Mouse (Mus musculus): ENCODE data around the gene Tnni3.
"Not testable (repeated sequence)": the region's sequence is repeated elsewhere in the genome, so short reads cannot be mapped to it uniquely, and the experiment has no call there.

Gene Tnni3

DNA sequence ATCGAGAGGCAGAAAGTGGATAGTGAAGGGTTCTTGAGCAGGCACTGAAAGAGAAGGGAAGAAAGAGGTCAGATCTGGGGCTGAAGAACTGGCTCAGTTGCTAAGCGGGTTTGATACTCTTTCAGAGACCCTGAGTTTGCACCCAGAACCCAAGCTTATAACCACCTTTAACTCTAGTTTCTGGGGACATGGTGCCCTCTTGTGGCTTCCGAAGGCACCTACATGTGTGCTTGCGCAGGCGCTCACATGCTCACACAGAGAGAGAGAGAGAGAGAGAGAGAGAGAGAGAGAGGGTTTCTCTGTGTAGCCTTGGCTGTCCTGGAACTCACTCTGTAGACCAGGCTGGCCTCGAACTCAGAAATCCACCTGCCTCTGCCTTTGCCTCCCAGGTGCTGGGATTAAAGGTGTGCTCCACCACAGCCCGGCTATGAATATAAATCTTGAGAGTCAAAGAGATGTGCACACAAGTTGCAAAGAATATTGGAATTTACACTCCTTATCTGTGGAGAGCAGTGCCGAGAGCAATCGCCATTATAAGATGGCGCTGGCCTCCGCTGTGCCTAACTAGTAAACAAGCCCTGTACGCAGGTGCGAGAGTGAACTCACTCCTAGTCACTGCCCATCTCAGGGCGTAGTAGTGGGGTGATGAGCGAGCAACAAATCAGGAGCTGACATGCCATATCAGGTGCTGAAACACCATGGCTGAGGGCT lies at the start of gene Tnni3:
TSS of gene Tnni3 (minus strand) at position 18 of the 711 bp plus-strand sequence.
- not testable (repeated sequence) for DNase-seq (ENCODE audit: low spot score in 2 of 2)

DNA sequence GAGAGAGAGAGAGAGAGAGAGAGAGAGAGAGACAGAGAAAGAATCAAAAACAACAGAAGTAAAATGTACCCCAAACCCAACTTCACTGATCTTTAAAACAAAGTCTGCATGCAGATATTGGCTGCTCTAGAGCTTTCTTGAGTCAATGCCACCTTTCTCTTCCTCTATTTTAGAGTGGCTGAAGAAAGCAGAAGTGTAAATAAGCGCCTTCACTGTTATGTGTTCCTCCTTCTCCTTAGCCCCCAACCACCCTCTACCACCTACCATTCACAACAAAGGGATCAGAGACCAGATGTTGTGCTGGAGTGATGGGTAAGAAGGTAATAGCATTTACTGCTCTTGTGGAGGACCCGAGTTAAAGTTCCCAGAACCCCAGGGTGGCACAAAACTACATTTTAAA lies 48.3 kb upstream of the Tnni3 start:
- not testable (repeated sequence) for DNase-seq (ENCODE audit: low spot score in 2 of 2)

DNA sequence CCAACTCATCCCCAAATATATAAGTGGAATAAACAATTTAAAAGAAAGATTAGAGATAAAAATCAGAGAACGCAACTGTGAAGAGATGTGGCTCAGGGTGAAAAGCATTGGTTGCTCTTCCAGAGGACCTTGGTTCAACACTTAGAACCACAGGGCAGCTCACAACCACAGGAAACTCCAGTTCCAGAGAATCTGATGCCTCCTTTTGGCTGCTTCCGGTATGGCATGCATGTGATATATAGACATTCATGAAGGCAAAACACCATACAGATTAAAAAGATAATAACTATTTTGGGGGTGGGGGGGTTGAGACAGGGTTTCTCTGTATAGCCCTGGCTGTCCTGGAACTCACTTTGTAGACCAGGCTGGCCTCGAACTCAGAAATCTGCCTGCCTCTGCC lies 38.6 kb upstream of the Tnni3 start:
- no peak for DNase-seq (ENCODE audit: low spot score in 2 of 2)

DNA sequence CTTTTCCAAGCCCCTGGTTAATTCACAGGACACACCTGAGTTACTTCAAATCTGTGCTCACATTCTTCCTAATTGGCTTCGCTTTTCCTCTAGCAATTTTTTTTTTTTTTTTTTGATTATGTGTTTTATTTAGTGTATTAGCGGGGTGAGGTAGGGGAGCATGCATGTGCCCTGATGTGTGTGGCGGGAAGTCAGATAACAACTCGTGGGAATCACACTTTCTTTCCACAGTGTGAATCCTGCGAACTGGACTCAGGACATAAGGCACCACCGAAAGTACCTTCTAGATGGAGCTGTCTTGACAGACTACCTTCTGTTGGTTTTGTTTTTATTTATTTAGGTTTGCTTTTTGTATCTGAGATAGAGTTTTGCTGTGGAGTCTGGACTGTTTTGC lies 33.1 kb upstream of the Tnni3 start:
- DNase-seq (ENCODE audit: low spot score in 2 of 2) = no peak

DNA sequence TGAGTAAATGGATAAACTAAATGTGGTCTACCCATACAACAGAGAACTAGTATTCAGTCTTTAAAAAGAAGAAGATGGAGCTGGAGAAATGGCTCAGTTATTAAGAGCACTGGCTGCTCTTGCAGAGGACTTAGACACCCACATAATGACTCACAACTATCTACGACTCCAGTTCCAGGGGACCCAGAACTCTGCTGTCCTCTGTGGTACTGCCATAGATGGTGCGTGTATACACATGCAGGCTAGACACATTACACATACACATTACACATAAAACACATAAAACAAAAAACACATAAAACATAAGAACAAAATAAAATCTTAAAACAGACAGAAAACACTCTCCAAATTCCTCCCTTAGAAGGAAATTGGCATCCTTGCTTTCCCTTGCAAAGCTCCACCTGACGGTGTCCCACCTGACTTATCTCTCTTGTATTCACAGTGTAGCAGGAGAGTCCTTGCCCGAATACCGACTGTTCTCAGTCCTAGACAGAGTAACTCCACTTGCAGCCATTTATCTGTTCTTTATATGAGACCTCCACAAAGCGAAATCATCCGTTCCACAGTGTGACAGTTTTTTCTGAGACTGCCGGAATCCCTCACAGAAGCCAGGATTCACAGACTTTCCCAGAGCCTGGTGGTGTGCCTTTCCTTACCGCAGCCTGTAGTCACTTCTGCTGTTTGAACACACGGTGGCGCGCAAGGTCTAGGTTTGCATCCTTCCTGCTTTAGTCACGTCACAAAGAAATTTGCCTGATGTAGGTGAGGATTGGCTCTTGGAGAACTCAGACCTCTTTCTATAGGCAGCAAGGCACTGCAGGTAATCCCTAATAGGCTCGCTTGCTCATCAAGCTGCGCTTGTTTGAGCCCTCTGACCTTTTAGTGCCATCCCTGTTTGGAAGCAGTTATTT lies 32.5 kb upstream of the Tnni3 start:
- peak; percentile 88 to 91 for DNase-seq (ENCODE audit: low spot score in 2 of 2)

DNA sequence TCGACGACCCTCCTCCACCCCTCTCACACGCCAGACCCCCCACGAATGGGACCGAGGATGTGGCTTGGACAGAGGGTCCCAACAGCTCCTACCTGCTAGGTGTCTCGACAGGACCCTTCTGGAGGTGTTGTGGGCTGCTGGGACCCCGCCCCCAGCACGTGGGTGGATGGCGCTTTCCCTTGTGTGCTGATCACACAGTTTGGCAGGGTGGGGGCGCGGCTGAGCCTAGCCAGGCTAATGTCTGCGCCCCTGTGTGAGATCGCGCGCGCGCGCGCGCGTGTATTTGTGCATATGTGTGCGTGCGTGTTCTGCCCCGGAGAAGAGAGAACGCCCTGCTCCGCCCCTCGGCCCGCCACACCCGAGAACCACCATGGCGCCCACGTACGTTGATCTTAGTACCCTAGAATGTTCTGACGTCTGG lies 23.2 kb upstream of the Tnni3 start, which contains the start of gene Syt5:
TSS of gene Syt5 (minus strand) at position 321 of the 421 bp plus-strand sequence.
- DNase-seq (ENCODE audit: low spot score in 2 of 2) = peak; percentile 88 to 92

DNA sequence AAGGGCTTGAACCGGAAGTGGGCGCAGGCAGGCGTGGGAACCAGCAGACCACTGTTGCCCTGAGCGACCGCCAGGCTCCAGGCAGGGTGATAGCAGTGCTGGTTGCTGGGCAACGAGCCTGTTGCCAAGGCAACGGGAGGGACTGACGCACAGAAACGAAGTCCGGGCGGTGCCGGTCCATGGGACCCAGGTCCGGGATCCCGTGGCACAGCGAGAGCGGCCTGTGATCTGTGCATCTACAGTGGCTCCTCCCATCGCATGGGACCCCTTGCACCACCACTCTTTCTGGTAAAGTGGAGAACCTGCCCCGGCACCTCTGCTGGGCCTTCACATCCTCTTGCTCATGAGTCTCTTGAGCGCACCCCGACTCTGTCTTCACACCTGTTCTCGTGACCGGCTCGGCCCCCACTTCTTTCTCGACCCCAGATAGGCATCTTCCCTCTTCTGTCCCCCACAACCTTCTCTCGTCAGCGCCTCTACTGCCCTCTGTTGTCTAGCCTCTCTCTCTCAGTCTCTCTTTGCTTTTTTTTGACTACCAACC lies 22.6 kb upstream of the Tnni3 start:
- DNase-seq (ENCODE audit: low spot score in 2 of 2) = peak; percentile 97 to 99

DNA sequence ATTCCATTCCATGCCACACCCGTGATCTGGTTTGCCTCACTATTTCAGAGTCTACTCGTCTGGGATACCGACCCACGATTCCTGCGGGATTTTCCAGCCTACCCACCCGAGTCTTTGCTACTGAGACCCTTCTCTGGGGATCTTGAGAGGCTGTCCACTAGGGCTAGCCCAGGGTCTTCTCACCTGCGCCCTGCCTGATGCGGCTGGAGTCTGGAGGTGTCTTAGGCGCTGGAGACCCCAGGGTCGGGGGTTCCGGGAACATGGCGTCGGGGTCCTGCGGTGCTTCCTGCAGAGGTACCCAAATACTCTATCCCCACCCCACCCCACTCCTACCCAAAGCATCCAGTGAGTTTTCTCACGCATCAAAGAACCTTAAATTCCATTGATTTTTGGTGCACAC lies 22.0 kb upstream of the Tnni3 start:
- peak; percentile 46 to 49 for DNase-seq (ENCODE audit: low spot score in 2 of 2)

DNA sequence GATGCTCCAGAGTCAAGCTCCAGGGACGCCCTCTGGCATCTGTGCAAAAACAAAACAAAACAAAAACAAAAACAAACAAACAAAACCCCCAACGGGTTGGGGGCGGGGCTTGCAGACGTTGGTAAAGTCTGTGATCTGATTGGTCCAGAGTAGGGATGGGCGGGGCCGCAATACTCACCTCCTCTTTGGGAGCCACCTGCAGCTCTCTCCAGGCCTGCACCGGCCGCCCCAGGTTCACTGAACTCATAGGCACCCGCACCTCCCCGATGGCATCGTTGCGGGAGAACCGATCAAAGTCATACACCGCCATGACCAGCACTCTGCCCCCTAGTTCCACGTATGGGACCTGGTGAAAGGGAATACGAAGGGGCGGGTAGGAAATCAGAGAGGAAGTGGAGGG lies 18.0 kb upstream of the Tnni3 start:
- DNase-seq (ENCODE audit: low spot score in 2 of 2) = no peak

DNA sequence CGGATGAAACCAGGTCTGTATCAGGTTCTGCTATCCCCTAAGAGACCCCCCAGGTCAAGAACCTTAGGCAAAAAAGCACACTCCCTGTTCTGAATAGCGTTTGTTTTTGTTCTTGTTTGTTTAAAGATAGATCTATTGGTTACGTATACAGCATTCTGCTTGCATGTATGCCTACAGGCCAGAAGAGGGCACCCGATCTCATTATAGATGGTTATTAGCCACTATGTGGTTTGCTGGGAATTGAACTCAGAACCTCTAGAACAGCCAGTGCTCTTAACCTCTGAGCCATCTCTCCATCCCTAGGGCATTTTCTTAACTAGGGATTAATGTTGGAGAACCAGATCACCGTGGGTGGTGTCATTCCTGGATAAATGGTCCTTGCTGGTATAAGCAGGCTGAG lies 17.3 kb upstream of the Tnni3 start:
- no peak for DNase-seq (ENCODE audit: low spot score in 2 of 2)

DNA sequence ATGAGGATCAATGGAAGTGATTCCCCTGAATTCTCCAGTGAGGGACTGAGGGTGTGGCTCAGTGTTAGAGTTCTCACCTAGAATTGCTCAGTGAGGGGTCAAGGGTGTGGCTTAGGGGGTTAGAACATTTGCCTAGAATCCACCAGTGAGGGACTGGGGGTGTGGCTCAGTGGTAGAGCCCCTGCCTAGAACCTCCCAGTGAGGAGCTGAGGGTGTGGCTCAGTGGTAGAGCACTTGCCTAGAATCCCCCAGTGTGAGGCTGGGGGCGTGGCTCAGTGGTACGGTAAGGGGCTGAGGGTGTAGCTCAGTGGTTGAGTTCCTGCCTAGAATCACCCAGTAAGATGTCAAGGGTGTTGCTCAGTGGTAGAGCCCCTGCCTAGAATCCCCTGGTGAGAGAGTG lies 15.0 kb upstream of the Tnni3 start:
- DNase-seq (ENCODE audit: low spot score in 2 of 2) = no peak

DNA sequence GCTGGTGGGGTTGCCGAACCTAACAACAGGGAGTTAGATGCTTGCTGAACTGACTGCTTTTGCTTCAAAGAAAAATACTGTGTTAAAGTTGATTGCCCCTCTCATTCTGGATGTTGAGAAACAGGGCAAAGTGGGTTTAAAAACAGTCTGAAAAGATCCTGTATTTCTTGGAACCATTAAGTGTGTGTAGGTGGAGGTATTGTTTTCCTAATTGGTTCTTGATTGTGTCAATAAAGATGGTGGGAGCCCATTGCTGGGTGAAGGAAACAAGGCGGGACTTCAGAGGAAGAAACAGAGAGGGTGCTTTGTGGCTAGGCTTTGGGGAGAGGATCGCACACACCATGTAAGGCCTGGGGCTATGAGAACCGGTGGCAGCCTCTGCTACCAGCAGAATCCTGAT lies 13.2 kb upstream of the Tnni3 start:
- no peak for DNase-seq (ENCODE audit: low spot score in 2 of 2)

DNA sequence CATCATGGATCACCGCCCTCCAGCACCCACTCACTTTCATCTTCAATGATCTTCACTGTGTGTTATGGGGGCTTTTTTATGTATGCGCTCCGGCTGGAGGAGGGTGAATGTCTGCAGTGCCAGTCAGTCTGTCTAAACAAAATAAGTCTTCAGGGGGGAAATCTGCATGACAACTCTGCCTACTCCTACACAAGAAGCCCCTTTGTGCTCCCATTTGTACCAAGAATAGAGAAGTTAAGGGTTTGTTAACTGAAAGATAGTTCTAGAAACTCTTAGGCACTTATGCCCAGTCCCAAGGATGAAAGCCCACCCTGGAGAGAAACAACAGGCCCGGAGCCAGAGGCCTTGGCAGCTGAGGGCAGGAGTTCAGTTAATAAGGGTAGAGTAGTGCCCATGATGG lies 12.3 kb upstream of the Tnni3 start:
- DNase-seq (ENCODE audit: low spot score in 2 of 2) = no peak

DNA sequence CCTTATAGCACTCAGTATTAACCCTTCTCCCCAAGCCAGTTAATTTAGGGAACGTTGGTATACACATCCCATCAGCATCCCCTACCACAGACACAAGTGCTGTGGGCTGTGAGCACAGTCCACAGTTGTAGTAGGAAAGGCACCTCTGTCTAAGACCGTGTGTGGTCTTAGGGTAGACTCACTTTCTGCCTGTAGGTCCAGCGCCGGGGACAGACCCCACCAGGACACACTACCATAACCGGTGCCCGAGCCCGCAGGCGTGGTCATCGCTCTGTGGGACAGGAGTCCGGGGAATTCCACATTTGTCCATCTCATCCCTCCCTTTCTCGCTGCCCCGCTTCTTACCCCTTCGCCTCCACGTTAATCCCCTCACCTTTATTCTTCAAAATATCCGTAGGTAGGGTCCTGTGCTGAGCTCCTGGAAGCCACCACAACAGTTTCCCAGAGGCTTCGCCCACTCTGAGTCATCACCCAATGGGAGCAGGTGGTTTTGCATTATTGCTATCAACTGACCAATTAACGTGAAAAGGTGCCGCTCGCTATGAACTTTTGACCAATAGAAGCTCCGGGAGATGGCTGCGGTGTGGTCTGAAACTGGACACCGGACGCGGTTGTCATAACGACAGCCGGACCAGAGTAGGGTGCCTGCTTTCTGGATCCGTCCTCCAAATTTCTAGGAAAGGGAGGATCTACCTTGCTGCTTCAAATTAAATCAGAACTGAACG lies 8.1 kb upstream of the Tnni3 start, which contains the start of gene Dnaaf3:
TSS of gene Dnaaf3 (minus strand) at position 449 of the 725 bp plus-strand sequence.
- peak; percentile 50 to 71 for DNase-seq (ENCODE audit: low spot score in 2 of 2)

DNA sequence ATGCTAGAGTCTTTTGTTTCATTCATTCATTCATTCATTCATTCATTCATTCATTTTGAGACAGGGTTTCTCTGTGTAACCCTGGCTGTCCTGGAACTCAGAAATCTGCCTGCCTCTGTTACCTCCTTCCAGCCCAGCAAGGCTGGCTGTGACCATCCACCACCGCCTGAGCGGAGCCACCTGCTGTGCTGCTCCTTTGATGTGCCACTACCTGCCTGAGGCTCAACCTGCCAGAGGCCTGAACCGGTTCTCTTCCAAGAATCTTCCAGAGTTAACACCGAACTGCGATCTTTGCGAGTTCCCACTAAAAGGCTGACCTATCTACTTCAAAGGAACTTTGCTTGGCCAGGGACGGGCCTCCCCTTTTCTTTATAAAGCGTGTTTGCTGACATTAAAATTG lies 6.1 kb upstream of the Tnni3 start:
- DNase-seq (ENCODE audit: low spot score in 2 of 2) = not testable (repeated sequence)

DNA sequence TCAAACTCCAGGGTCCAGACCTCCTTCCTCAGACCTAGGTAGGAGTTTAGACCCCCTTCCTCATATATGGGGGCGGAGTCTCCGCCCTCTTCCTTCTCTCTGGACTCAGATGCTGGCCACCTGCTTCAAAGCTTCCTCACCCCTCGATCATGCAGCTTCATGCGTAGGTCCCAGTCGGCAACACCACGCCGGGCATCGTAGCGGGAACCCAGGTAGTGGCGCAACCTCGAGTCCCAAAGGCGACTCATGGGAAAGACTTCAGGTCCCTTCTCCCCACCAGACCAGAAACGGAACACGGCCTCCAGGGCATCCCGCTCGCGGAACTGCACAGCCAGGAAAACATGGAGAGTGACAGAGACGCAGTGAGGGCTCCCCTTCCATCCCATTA lies 3.3 kb upstream of the Tnni3 start:
- no peak for DNase-seq (ENCODE audit: low spot score in 2 of 2)

DNA sequence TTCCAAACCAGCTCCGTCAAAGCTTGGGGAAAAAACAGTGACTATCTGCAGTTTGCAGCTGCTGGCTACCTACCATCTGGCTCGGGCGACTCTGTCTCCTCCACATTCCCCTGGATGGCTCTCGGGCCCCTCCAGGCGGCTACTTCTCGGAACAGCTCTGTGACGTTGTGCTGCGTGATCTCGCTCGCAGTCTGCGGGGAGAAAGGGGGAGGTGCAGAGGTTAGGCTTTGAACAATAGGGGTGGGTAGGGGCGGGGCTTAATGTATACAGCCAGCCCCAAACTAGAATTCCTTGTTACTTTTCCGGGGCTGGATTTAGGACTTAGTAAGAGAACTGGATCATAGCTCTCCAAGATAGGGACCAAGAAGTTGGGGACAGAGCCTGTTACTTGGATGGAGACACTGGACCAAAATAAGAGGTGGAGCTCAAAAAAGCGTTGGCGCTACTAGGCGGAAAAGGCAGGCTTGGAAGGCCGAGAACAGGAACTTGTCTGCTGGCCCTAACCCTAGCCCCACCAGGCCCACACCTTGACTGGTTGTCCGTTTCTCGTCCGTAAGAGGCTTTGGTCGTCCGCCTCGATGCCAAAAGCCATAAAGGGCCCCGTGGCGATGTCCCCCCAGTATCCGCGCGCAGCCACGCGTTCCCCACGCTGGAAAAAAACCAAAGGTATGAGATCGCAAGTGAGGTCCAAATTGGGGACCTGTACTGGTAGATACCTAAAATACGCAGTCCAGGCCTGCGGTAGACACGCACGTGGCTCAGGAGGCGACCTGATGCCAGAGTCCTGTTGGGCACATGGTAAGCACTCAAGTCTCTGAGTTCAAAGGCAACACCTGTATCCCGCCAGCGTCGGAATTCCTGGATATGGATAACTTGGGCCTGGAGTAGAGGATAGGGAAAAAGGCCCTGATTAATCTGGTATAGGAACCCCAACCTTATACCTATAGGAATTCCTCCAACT lies 2.6 kb upstream of the Tnni3 start:
- peak; percentile 85 to 88 for DNase-seq (ENCODE audit: low spot score in 2 of 2)

DNA sequence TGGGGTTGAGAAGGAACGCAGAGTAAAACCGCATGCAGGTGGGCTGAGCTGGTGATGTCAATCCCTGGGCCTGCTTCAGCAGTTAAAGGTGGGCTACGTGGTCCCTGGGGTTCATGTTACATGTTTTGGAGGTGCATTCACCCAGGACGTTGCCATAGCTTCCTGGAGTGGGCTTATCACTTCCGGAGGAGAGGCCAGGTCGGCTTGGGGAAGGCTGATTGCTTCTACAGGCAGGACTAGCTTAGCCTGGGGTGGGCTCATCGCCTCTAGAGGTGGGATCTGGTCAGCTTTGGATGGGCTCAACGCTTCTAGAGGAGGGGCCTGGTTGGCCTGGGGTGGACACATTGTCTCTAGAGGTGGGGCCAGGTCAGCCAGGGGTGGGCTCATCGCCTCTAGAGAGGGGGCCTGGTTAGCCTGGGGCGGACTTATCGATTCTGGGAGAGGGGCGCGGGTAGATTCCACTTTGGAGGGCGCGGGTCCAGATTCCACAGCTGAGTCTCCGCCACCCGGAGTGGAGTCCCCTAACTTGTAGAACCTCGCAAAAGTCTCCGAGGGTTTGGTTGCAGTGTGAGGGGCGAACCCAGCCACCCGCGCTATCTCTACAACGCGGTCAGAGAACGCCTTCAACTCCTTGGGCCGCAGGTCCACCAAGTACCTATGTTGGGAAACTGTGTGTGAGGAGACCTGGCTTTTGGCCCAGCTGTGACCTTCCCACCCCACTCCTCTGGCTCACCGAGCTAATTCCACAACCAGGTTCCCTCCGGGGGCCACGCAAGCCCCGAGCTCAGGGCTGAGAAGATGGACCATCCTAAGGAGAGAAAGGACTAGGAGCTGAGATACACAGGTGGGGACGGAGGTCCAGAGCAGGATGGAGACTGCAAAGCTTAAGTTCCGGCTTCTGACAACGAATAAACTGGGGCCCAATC lies 561 bp downstream of the Tnni3 start:
- no peak for DNase-seq (ENCODE audit: low spot score in 2 of 2)

DNA sequence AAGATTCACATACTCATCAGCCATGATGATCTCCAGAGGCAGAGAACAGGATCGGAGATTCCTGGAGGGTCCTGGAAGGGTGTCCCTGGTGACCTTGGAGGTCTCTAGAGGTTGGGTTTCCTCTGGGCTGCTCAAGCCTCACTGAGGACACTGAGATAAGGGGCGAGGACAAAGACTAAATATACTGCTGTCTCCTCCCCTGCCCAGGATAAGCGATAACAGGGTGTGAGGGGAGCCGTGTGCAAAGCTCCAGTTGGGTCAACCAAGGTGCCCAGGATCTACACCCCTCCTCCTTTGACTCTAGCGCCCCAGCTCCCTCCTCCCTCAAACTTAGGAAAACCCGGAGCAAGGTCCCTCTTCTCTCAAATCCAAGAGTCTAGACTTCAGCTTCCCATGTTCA lies 1.7 kb downstream of the Tnni3 start:
- no peak for DNase-seq (ENCODE audit: low spot score in 2 of 2)
